Mouse (Mus musculus): ENCODE results near the gene Mapkapk2. TPM values are rescaled to one million over a fixed set of nuclear protein-coding genes. Genes with fewer than 3 reads are reported as not detected.

Mapkapk2 gene
- polyA plus RNA-seq, 1 experiment from 2014 or later: 63.1 TPM

- Histone ChIP-seq H3K36me3 (no peaks in the 10 kb centered on the region), H3K4me2 (replicated peaks) (no peak overlapping the region), H3K27ac (peak overlapping the region; percentile 81), H3K9me3 (no peaks in the 10 kb centered on the region), H3K9ac (no peak overlapping the region), H3K4me1 (0 out of 2 replicates have a peak, but pooled peaks cover 14% of the 10 kb centered on the region), H3K4me3 (no peak overlapping the region), H3K27me3 (no peaks in the 10 kb centered on the region)
- ATAC-seq (ENCODE audit: insufficient number of reproducible peaks, insufficient read depth, low FRiP score, low TSS enrichment): peak; percentile 82; the same call in 1 of the 2 replicates
- WGBS: 40% methylated on average over 10 of the region's 10 CpGs
Measured at GRCm38 (mm10) chr1:131107575-131108308, 10.1 kb upstream of the Mapkapk2 start.

GRCm38 (mm10) chr1:131103776-131104424, 6.3 kb upstream of the Mapkapk2 start:
- ATAC-seq (ENCODE audit: insufficient number of reproducible peaks, insufficient read depth, low FRiP score, low TSS enrichment): no peak
- no peaks in the 10 kb centered on the region for H3K9me3 ChIP-seq
- no peaks in the 10 kb centered on the region for H3K27me3 ChIP-seq
- 0 out of 2 replicates have a peak, but pooled peaks cover 10% of the 10 kb centered on the region for H3K4me1 ChIP-seq
- no peak overlapping the region for H3K4me2 ChIP-seq (replicated peaks)
- no peak overlapping the region for H3K27ac ChIP-seq
- no peak overlapping the region for H3K9ac ChIP-seq
- no peak overlapping the region for H3K4me3 ChIP-seq
- WGBS: 85% methylated on average over 10 of the region's 10 CpGs
- H3K36me3 ChIP-seq: no peaks in the 10 kb centered on the region

GRCm38 (mm10) chr1:131100808-131101207, 3.2 kb upstream of the Mapkapk2 start:
- Histone ChIP-seq H3K27me3 (no peaks in the 10 kb centered on the region), H3K9me3 (no peaks in the 10 kb centered on the region), H3K9ac (no peak overlapping the region), H3K27ac (no peak overlapping the region), H3K4me1 (peaks cover 6% of the 10 kb centered on the region), H3K36me3 (no peaks in the 10 kb centered on the region), H3K4me2 (replicated peaks) (no peak overlapping the region), H3K4me3 (no peak overlapping the region)
- WGBS: 83% methylated on average over 1 of the region's 1 CpGs
- no peak for ATAC-seq (ENCODE audit: insufficient number of reproducible peaks, insufficient read depth, low FRiP score, low TSS enrichment)

GRCm38 (mm10) chr1:131096803-131097699, 575 bp downstream of the Mapkapk2 start:
- peak; percentile 66 for ATAC-seq (ENCODE audit: insufficient number of reproducible peaks, insufficient read depth, low FRiP score, low TSS enrichment)
- H3K27me3 ChIP-seq: no peaks in the 10 kb centered on the region
- H3K4me2 ChIP-seq (replicated peaks): peak overlapping the region; percentile 87
- H3K27ac ChIP-seq: peak overlapping the region; percentile 91
- H3K9ac ChIP-seq: peak overlapping the region; percentile 95
- H3K9me3 ChIP-seq: no peaks in the 10 kb centered on the region
- WGBS: under 1% methylated on average over 94 of the region's 98 CpGs
- no peaks in the 10 kb centered on the region for H3K36me3 ChIP-seq
- H3K4me3 ChIP-seq: peak overlapping the region; percentile 95
- H3K4me1 ChIP-seq: peaks cover 18% of the 10 kb centered on the region

- 13% methylated on average over 9 of the region's 9 CpGs for WGBS
- peak overlapping the region; percentile 95 for H3K9ac ChIP-seq
- peak overlapping the region; percentile 95 for H3K4me3 ChIP-seq
- H3K4me2 ChIP-seq (replicated peaks): peak overlapping the region; percentile 87
- no peaks in the 10 kb centered on the region for H3K36me3 ChIP-seq
- peak overlapping the region; percentile 91 for H3K27ac ChIP-seq
- ATAC-seq (ENCODE audit: insufficient number of reproducible peaks, insufficient read depth, low FRiP score, low TSS enrichment): no peak
- H3K9me3 ChIP-seq: no peaks in the 10 kb centered on the region
- peaks cover 23% of the 10 kb centered on the region for H3K4me1 ChIP-seq
- H3K27me3 ChIP-seq: no peaks in the 10 kb centered on the region
Measured at GRCm38 (mm10) chr1:131096132-131096695, 1.4 kb downstream of the Mapkapk2 start.

GRCm38 (mm10) chr1:131095574-131095973, 2.1 kb downstream of the Mapkapk2 start:
- Histone ChIP-seq H3K4me3 (peak overlapping the region; percentile 95), H3K9me3 (no peaks in the 10 kb centered on the region), H3K4me1 (peaks cover 29% of the 10 kb centered on the region), H3K27ac (no peak overlapping the region), H3K4me2 (replicated peaks) (peak overlapping the region; percentile 87), H3K9ac (peak overlapping the region; percentile 95), H3K27me3 (no peaks in the 10 kb centered on the region), H3K36me3 (no peaks in the 10 kb centered on the region)
- no peak for ATAC-seq (ENCODE audit: insufficient number of reproducible peaks, insufficient read depth, low FRiP score, low TSS enrichment)
- WGBS: 38% methylated on average over 8 of the region's 8 CpGs

GRCm38 (mm10) chr1:131093889-131094288, 3.7 kb downstream of the Mapkapk2 start:
- WGBS: 83% methylated on average over 8 of the region's 8 CpGs
- H3K9ac ChIP-seq: no peak overlapping the region
- no peaks in the 10 kb centered on the region for H3K36me3 ChIP-seq
- H3K27ac ChIP-seq: no peak overlapping the region
- H3K27me3 ChIP-seq: no peaks in the 10 kb centered on the region
- peaks cover 46% of the 10 kb centered on the region for H3K4me1 ChIP-seq
- no peaks in the 10 kb centered on the region for H3K9me3 ChIP-seq
- no peak overlapping the region for H3K4me3 ChIP-seq
- no peak for ATAC-seq (ENCODE audit: insufficient number of reproducible peaks, insufficient read depth, low FRiP score, low TSS enrichment)
- no peak overlapping the region for H3K4me2 ChIP-seq (replicated peaks)

- Histone ChIP-seq H3K4me1 (peaks cover 54% of the 10 kb centered on the region), H3K4me2 (replicated peaks) (no peak overlapping the region), H3K36me3 (no peaks in the 10 kb centered on the region), H3K9ac (no peak overlapping the region), H3K27me3 (no peaks in the 10 kb centered on the region), H3K4me3 (no peak overlapping the region), H3K9me3 (no peaks in the 10 kb centered on the region), H3K27ac (no peak overlapping the region)
- ATAC-seq (ENCODE audit: insufficient number of reproducible peaks, insufficient read depth, low FRiP score, low TSS enrichment): no peak
- 98% methylated on average over 3 of the region's 3 CpGs for WGBS
Measured at GRCm38 (mm10) chr1:131092846-131093245, 4.8 kb downstream of the Mapkapk2 start.

- Histone ChIP-seq H3K4me3 (no peak overlapping the region), H3K4me1 (peaks cover 56% of the 10 kb centered on the region), H3K36me3 (no peaks in the 10 kb centered on the region), H3K27ac (no peak overlapping the region), H3K4me2 (replicated peaks) (no peak overlapping the region), H3K9me3 (no peaks in the 10 kb centered on the region), H3K27me3 (no peaks in the 10 kb centered on the region), H3K9ac (no peak overlapping the region; the same call in 1 of the 2 replicates)
- ATAC-seq (ENCODE audit: insufficient number of reproducible peaks, insufficient read depth, low FRiP score, low TSS enrichment): no peak
- WGBS: 87% methylated on average over 3 of the region's 3 CpGs
Measured at GRCm38 (mm10) chr1:131092173-131092572, 5.5 kb downstream of the Mapkapk2 start.

- no peak overlapping the region for H3K4me2 ChIP-seq (replicated peaks)
- no peak overlapping the region for H3K27ac ChIP-seq
- H3K9ac ChIP-seq: no peak overlapping the region
- no peaks in the 10 kb centered on the region for H3K9me3 ChIP-seq
- peaks cover 62% of the 10 kb centered on the region for H3K4me1 ChIP-seq
- H3K36me3 ChIP-seq: no peaks in the 10 kb centered on the region
- ATAC-seq (ENCODE audit: insufficient number of reproducible peaks, insufficient read depth, low FRiP score, low TSS enrichment): no peak
- no peaks in the 10 kb centered on the region for H3K27me3 ChIP-seq
- 87% methylated on average over 3 of the region's 3 CpGs for WGBS
- no peak overlapping the region for H3K4me3 ChIP-seq
Measured at GRCm38 (mm10) chr1:131091481-131091880, 6.1 kb downstream of the Mapkapk2 start.

GRCm38 (mm10) chr1:131090877-131091276, 6.7 kb downstream of the Mapkapk2 start:
- H3K9ac ChIP-seq: no peak overlapping the region
- 73% methylated on average over 4 of the region's 4 CpGs for WGBS
- ATAC-seq (ENCODE audit: insufficient number of reproducible peaks, insufficient read depth, low FRiP score, low TSS enrichment): no peak
- H3K4me2 ChIP-seq (replicated peaks): no peak overlapping the region
- H3K27ac ChIP-seq: no peak overlapping the region
- H3K9me3 ChIP-seq: no peaks in the 10 kb centered on the region
- no peak overlapping the region for H3K4me3 ChIP-seq
- no peaks in the 10 kb centered on the region for H3K27me3 ChIP-seq
- H3K4me1 ChIP-seq: peaks cover 65% of the 10 kb centered on the region
- H3K36me3 ChIP-seq: no peaks in the 10 kb centered on the region

Data from embryonic facial prominence, embryonic 12.5 days (tissue).